Mouse (Mus musculus): ENCODE data around the gene Slc45a2. TPM values are rescaled to one million over a fixed set of nuclear protein-coding genes. Genes with fewer than 3 reads are reported as not detected.

The Slc45a2 gene
- polyA plus RNA-seq (2015; fragmentation: Illumina TruSeq; extraction: RNeasy Lipid Tissue Mini Kit (QIAGEN cat#74804); ENCODE audit: insufficient read depth, low read depth, low replicate concordance): not detected

GRCm38 (mm10) chr15:11000421-11000820 lies at the start of gene Slc45a2:
TSS of gene Slc45a2 (plus strand) at chr15:11000721.

GRCm38 (mm10) chr15:10951951-10952759 lies 48.4 kb upstream of the Slc45a2 start, which contains the start of gene C1qtnf3:
TSS of gene C1qtnf3 (plus strand) at chr15:10952332.

GRCm38 (mm10) chr15:10981377-10982063 lies 19.0 kb upstream of the Slc45a2 start, which contains the start of gene Amacr:
TSS of gene Amacr (plus strand) at chr15:10981756.

GRCm38 (mm10) chr15:11037711-11038110 lies 37.2 kb downstream of the Slc45a2 start, which contains the start of gene Rxfp3:
TSS of gene Rxfp3 (minus strand) at chr15:11037991.

GRCm38 (mm10) chr15:11064558-11065411 lies 64.3 kb downstream of the Slc45a2 start, which contains the start of gene Adamts12:
TSS of gene Adamts12 (plus strand) at chr15:11064790.

Other genes with a start within 250 kb of the Slc45a2 start
- 0.57 TPM for gene C1qtnf3, start 48.4 kb upstream of the Slc45a2 start, polyA plus RNA-seq (2015; fragmentation: Illumina TruSeq; extraction: RNeasy Lipid Tissue Mini Kit (QIAGEN cat#74804); ENCODE audit: insufficient read depth, low read depth, low replicate concordance)
- 1.5 TPM for gene Amacr, start 19.0 kb upstream of the Slc45a2 start, polyA plus RNA-seq (2015; fragmentation: Illumina TruSeq; extraction: RNeasy Lipid Tissue Mini Kit (QIAGEN cat#74804); ENCODE audit: insufficient read depth, low read depth, low replicate concordance)
- not detected for gene Rxfp3, start 37.3 kb downstream of the Slc45a2 start, polyA plus RNA-seq (2015; fragmentation: Illumina TruSeq; extraction: RNeasy Lipid Tissue Mini Kit (QIAGEN cat#74804); ENCODE audit: insufficient read depth, low read depth, low replicate concordance)
- 1.9 TPM for gene Adamts12, start 64.1 kb downstream of the Slc45a2 start, polyA plus RNA-seq (2015; fragmentation: Illumina TruSeq; extraction: RNeasy Lipid Tissue Mini Kit (QIAGEN cat#74804); ENCODE audit: insufficient read depth, low read depth, low replicate concordance)

Measured in pancreas, adult 10 weeks (tissue).